Mouse (Mus musculus) lung, adult 2 months (tissue): ENCODE measurements around the gene Robo2.

Experiments used
- CTCF ChIP-seq: fragments of 200-500 bp; IDR thresholded peaks from 2 replicates; pipeline ENCODE4 v1.5.1; 2011; ENCODE audit warnings: mild to moderate bottlenecking, low read length, control low read depth; ENCODE audit not compliant: insufficient read depth
- POLR2A ChIP-seq: fragments of 200-500 bp; IDR thresholded peaks from 2 replicates; pipeline ENCODE4 v1.6.1; 2011; ENCODE audit warnings: low read depth, mild to moderate bottlenecking, control low read depth, low read length, borderline replicate concordance; ENCODE audit errors: extremely low read depth

DNA sequence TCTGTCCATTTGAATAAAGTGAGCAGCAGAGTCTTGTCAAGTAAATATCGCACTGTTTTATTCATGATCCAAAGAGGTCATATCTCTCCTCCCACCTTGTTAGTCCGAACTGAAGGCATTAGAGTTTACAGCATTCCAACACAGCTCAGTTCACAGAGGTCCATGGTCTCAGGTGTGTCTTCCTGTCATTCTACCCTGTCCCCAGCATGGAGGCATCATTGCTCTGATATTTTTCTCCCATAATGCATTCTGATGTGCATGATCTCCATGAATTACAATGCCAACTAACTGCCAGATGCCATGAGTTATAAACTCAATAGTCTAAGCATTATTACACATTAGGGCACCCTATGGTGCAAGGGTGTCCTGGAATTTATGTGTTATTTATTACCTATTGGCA is 354.7 kb downstream of the Robo2 start:
- no peak for TF ChIP-seq CTCF
- no peak for TF ChIP-seq POLR2A
